Mouse (Mus musculus): Measurements from ENCODE around the gene Fthl17f. TPM values are rescaled to one million over a fixed set of nuclear protein-coding genes. Genes with fewer than 3 reads are reported as not detected.

Fthl17f gene
- not detected in 2 replicates for polyA plus RNA-seq (2012; rRNA removed)

GRCm38 (mm10) chrX:9062715-9063114, at the start of gene Fthl17f:
Gene Fthl17f, plus strand, starts transcription at chrX:9063015.

GRCm38 (mm10) chrX:9033193-9033592, 29.6 kb upstream of the Fthl17f start, which contains the start of gene Fthl17e:
Gene Fthl17e, plus strand, starts transcription at chrX:9033493.

GRCm38 (mm10) chrX:9104262-9104661, 41.4 kb downstream of the Fthl17f start, which contains the start of gene 4930402K13Rik:
Gene 4930402K13Rik, plus strand, starts transcription at chrX:9104562.

Other genes starting within 250 kb of the Fthl17f start
- not detected in 2 replicates for gene Gm6592, start 219.0 kb upstream of the Fthl17f start, polyA plus RNA-seq (2012; rRNA removed)
- gene Gm5751, start 188.8 kb upstream of the Fthl17f start, polyA plus RNA-seq (2012; rRNA removed), result not detected in 2 replicates
- gene B630019K06Rik, start 170.6 kb upstream of the Fthl17f start, polyA plus RNA-seq (2012; rRNA removed), result 0.12 and 0.17 TPM in 2 replicates
- not detected in 2 replicates for gene Fthl17b, start 100.0 kb upstream of the Fthl17f start, polyA plus RNA-seq (2012; rRNA removed)
- gene Fthl17c, start 86.5 kb upstream of the Fthl17f start, polyA plus RNA-seq (2012; rRNA removed), result not detected in 2 replicates
- gene Fthl17d, start 76.3 kb upstream of the Fthl17f start, polyA plus RNA-seq (2012; rRNA removed), result not detected in 2 replicates
- not detected in 2 replicates for gene Fthl17e, start 29.5 kb upstream of the Fthl17f start, polyA plus RNA-seq (2012; rRNA removed)
- not detected in 2 replicates for gene 4930402K13Rik, start 41.5 kb downstream of the Fthl17f start, polyA plus RNA-seq (2012; rRNA removed)
- gene Lancl3, start 136.9 kb downstream of the Fthl17f start, polyA plus RNA-seq (2012; rRNA removed), result 0.06 and 0.07 TPM in 2 replicates
- 1.2 and 1.5 TPM in 2 replicates for gene Gm14862, start 193.9 kb downstream of the Fthl17f start, polyA plus RNA-seq (2012; rRNA removed)
- 16.2 and 19.8 TPM in 2 replicates for gene Xk, start 209.7 kb downstream of the Fthl17f start, polyA plus RNA-seq (2012; rRNA removed)
- gene H2al1m, start 220.7 kb downstream of the Fthl17f start, polyA plus RNA-seq (2012; rRNA removed), result 2.2 and 2.8 TPM in 2 replicates

Measured in liver, embryonic 14 days (tissue).